Mouse (Mus musculus) kidney, postnatal 36 days (tissue): ENCODE measurements at regions not wholly inside any gene's neighbourhood (a gene's known extent, or its start where the extent isn't known, plus 50 kb on each side); places are given as distances from the start of the nearest gene placed in this dataset.

Source experiments
- DNase-seq, 2 experiments: peaks; one replicate each; pipeline ENCODE4 v3.0.0; 2021 to 2022; ENCODE audit warnings: mixed read lengths in 2 of 2

- peak; percentile 19 to 41 for DNase-seq
Measured at GRCm38 (mm10) chr10:99467319-99467842, 204.3 kb downstream of the Dusp6 start.

- no peak for DNase-seq
Measured at GRCm38 (mm10) chr10:99468971-99469370, 205.9 kb downstream of the Dusp6 start.

- DNase-seq: no peak
Measured at GRCm38 (mm10) chr10:99471832-99472497, 208.9 kb downstream of the Dusp6 start.

GRCm38 (mm10) chr10:99472806-99473205 is 209.8 kb downstream of the Dusp6 start:
- DNase-seq: no peak

GRCm38 (mm10) chr10:99473758-99474157 is 210.7 kb downstream of the Dusp6 start:
- DNase-seq: no peak

GRCm38 (mm10) chr10:99474546-99474945 is 211.5 kb downstream of the Dusp6 start:
- DNase-seq: no peak

GRCm38 (mm10) chr10:99476214-99476613 is 213.2 kb downstream of the Dusp6 start:
- no peak for DNase-seq

GRCm38 (mm10) chr10:99476776-99477175 is 213.7 kb downstream of the Dusp6 start:
- DNase-seq: no peak

- DNase-seq: no peak
Measured at GRCm38 (mm10) chr10:99480573-99480972, 217.5 kb downstream of the Dusp6 start.

- no peak for DNase-seq
Measured at GRCm38 (mm10) chr10:99482009-99482408, 219.0 kb downstream of the Dusp6 start.

- DNase-seq: no peak
Measured at GRCm38 (mm10) chr10:99488195-99489080, 225.4 kb downstream of the Dusp6 start.

GRCm38 (mm10) chr10:99511514-99512237 is 247.8 kb downstream of the Csl start:
- peak; percentile 35 to 49 for DNase-seq

GRCm38 (mm10) chr10:99517944-99518343 is 241.5 kb downstream of the Csl start:
- no peak for DNase-seq

- no peak for DNase-seq
Measured at GRCm38 (mm10) chr10:99519479-99519878, 240.0 kb downstream of the Csl start.

GRCm38 (mm10) chr10:99523817-99524216 is 235.6 kb downstream of the Csl start:
- no peak for DNase-seq

GRCm38 (mm10) chr10:99524273-99525212 is 234.9 kb downstream of the Csl start:
- DNase-seq: peak in 1 of 2 experiments; percentile 12

GRCm38 (mm10) chr10:99526148-99526547 is 233.3 kb downstream of the Csl start:
- DNase-seq: no peak

- DNase-seq: peak in 1 of 2 experiments; percentile 16
Measured at GRCm38 (mm10) chr10:99526561-99526960, 232.9 kb downstream of the Csl start.

GRCm38 (mm10) chr10:99531104-99531503 is 228.4 kb downstream of the Csl start:
- no peak for DNase-seq

- no peak for DNase-seq
Measured at GRCm38 (mm10) chr10:99531556-99531955, 227.9 kb downstream of the Csl start.

- no peak for DNase-seq
Measured at GRCm38 (mm10) chr10:99531992-99532391, 227.5 kb downstream of the Csl start.

- no peak for DNase-seq
Measured at GRCm38 (mm10) chr10:99532697-99533119, 226.8 kb downstream of the Csl start.
